Mouse (Mus musculus): Measurements from ENCODE around the gene 4930432K21Rik. TPM values are rescaled to one million over a fixed set of nuclear protein-coding genes. Genes with fewer than 3 reads are reported as not detected.
A peak's percentile ranks its signal among the peaks of the same experiment; 100 is the strongest.

The 4930432K21Rik gene
- under 1 TPM; 0.10 to 0.28 TPM for total RNA-seq (2021)

DNA sequence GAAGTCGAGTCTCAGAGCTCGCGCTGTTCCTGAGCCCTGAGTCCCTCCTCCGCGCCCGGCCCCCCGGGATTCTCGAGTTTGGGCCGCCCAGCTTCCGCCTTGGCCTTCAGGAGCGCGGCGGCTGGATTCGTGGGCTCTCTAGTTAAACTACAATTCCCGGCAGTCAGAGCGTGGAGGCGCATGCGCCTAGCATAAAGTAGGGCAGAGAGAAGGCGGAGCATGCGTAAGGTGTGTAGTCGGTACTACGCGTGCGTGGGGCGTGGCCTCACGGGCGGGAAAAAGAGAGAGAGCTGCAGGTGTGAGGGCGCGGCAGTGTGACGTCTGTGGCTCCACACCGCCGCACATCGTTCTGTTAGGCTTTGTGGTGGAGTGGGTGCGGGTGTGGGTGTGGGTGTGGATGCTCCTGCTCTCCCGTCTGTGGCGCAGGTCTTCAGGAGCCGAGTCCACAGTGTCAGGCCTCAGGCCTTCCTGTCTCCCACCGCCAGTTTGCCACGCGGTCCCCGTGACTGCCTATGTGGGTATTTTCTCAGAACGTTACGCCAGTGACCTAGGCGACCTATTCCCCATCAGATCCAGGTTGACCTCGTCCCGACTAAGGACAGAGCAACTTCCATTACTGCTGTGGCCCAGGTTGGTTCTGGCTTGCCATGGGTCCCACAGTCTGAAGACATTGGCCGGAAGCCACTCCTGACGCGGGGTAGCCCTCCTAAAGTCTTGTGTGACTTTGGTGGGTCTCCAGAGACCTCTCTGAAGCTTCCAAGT is at the start of gene 4930432K21Rik, which contains the start of gene Cc2d1a:
Gene 4930432K21Rik (plus strand): TSS at position 257 of the 762 bp plus-strand sequence.
Gene Cc2d1a (minus strand): TSS at position 168 of the 762 bp plus-strand sequence.
- intact Hi-C loops (cut with DNase I): loop anchor here (2.0 to 5.0 kb wide), 2 partner anchors 43 to 81 kb away; partner anchors contain the start of genes Dcaf15, Gm10643 and Rfx1
- DNase-seq (ENCODE audit: low spot score): peak; percentile 88

GRCm38 (mm10) chr8:84098376-84098775 is 49.4 kb upstream of the 4930432K21Rik start:
- intact Hi-C loops (cut with DNase I): no loop called here
- DNase-seq (ENCODE audit: low spot score): no peak

DNA sequence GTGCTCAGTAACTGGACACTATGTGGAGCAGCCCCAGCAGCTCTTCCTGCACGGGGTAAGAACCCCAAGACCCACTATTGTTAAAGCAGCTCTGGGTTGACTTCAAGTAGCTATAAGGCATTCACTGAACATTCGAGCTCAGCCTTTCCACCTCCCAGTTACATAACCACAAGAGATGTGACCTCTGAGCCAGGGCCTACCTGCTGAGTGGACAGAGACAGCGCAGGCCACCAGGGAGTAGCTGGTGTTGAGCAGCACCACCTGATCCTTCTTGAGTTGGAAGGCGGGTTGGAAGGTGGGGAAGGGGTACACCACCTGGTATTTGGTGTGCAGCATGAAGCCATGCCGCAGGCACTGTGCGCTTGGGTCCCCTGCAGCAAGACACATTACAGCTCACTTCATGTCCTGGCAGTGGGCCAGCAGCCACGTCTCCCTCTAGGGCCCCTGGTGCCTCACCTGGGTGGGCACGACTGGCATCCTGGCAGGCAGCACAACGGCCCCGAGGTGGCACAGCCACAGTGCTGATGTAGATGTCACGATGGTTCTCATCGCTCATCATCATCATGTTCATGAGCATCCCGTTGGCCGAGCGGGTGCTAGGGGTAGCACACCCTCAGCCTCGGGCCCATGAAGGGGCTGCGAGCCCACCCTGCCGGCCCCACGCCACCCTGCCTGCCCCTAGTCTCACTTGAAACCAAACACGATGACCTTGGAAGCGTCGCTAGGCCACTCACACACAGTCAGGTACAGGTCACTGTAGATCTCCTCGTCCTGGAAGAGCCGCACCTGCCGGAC is 46.2 kb upstream of the 4930432K21Rik start:
- DNase-seq (ENCODE audit: low spot score): no peak
- intact Hi-C loops (cut with DNase I): loop anchor here (2.0 to 5.0 kb wide), 2 partner anchors 31 to 59 kb away; partner anchors contain the start of genes Il27ra and Rln3

GRCm38 (mm10) chr8:84103601-84104000 is 44.2 kb upstream of the 4930432K21Rik start:
- intact Hi-C loops (cut with DNase I): loop anchor here (2.0 to 5.0 kb wide), 2 partner anchors 33 to 61 kb away; partner anchors contain the start of genes Il27ra and Rln3
- DNase-seq (ENCODE audit: low spot score): no peak

- DNase-seq (ENCODE audit: low spot score): no peak
- intact Hi-C loops (cut with DNase I): loop anchor here (2.0 to 5.0 kb wide), 2 partner anchors 43 to 62 kb away; partner anchors contain the start of genes Cc2d1a, Il27ra and Rln3
These were observed 43.6 kb upstream of the 4930432K21Rik start for GRCm38 (mm10) chr8:84104221-84104620.

GRCm38 (mm10) chr8:84104697-84105609 is 42.9 kb upstream of the 4930432K21Rik start, which contains the start of gene Dcaf15:
TSS of gene Dcaf15 (minus strand) at chr8:84104768.
- peak; percentile 96 for DNase-seq (ENCODE audit: low spot score)
- intact Hi-C loops (cut with DNase I): loop anchor here (2.0 to 5.0 kb wide), 2 partner anchors 42 to 63 kb away; partner anchors contain the start of genes Cc2d1a, Il27ra and Rln3

GRCm38 (mm10) chr8:84105676-84106075 is 42.1 kb upstream of the 4930432K21Rik start:
- DNase-seq (ENCODE audit: low spot score): no peak
- intact Hi-C loops (cut with DNase I): loop anchor here (2.0 kb wide), 1 partner anchor 41 kb away; the partner anchor contains the start of gene Cc2d1a

DNA sequence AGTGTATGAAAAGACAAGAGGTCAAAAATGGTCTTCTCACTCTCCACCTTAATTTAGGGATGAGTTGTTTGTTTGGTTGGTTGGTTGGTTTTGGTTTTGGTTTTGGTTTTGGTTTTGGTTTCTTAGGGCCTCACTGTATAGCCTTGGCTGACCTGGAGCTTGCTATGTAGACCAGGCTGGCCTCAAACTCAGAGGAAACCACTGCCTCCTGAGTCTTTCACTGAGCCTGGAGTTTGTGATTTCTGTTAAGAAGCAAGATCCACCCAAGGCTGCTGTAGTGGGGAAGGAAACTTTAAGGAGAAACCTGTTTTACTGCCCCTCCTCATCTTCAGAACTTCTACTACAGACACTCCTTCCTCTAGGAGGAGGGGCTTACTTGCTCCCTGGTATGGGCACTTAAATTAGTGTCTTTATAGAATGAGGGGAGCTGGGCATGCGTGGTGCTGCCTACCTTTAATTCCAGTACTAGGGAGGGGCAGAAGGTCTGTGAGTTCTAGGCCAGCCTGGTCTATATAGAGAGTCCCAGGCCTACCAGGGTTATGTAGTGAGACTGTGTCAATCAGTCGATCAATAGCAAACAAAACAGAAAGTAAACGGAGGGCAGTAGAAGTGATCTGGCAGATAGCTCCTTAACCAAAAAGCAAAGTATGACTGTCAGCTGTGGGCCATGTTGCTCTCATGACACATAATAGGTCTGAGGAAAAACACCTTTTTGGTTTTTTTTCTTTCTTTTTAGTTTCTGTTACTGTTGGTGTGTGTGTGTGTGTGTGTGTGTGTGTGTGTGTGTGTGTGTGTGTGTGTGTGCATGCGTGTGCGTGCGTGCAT is 41.4 kb upstream of the 4930432K21Rik start:
- no peak for DNase-seq (ENCODE audit: low spot score)
- intact Hi-C loops (cut with DNase I): no loop called here

GRCm38 (mm10) chr8:84115646-84116045 is 32.2 kb upstream of the 4930432K21Rik start:
- no peak for DNase-seq (ENCODE audit: low spot score)
- intact Hi-C loops (cut with DNase I): no loop called here

DNA sequence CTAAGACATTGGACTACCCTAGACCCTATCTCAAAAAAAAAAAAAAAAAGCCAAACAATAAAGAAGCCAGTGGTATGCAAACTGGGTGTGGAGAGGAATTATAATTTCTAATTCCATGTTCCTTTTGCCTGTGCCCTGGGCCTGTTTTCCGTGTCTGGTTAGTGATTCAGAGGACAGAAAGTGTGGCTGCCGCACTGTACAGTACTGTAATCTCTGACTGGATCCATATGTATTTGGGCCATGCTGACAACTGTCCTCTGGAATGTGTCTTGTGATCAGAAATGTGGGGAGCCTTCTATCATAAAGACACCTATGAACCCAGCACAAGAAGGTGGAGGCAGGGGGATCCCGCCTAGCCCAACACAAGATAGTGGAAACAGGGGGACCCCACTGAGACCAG is 25.7 kb upstream of the 4930432K21Rik start:
- intact Hi-C loops (cut with DNase I): no loop called here

GRCm38 (mm10) chr8:84125656-84126055 is 22.2 kb upstream of the 4930432K21Rik start, which contains the start of gene Podnl1:
TSS of gene Podnl1 (plus strand) at chr8:84125989.
- no peak for DNase-seq (ENCODE audit: low spot score)
- intact Hi-C loops (cut with DNase I): no loop called here

More for the DNA sequence above, 25.7 kb upstream of the 4930432K21Rik start:
- DNase-seq (ENCODE audit: low spot score): no peak

GRCm38 (mm10) chr8:84126742-84127141 is 21.1 kb upstream of the 4930432K21Rik start:
- no peak for DNase-seq (ENCODE audit: low spot score)
- intact Hi-C loops (cut with DNase I): no loop called here

GRCm38 (mm10) chr8:84127202-84127901 is 20.5 kb upstream of the 4930432K21Rik start:
- intact Hi-C loops (cut with DNase I): no loop called here
- no peak for DNase-seq (ENCODE audit: low spot score)

GRCm38 (mm10) chr8:84128277-84128676 is 19.5 kb upstream of the 4930432K21Rik start:
- DNase-seq (ENCODE audit: low spot score): no peak
- intact Hi-C loops (cut with DNase I): no loop called here

DNA sequence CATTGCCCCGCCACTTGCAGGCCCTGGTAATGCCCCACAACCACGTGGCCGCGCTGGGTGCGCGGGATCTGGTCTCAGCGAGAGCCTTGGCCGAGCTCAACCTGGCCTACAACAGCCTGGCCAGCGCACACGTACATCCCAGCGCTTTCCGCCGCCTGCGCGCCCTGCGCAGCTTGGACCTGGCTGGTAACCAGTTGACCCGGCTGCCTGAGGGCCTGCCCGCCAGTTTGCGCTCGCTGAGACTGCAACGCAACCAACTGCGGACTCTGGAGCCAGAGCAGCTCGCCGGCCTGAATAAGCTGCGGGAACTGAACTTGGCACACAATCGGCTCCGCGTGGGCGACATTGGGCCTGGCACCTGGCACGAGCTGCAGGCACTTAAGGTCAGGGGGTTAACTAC is 17.0 kb upstream of the 4930432K21Rik start:
- intact Hi-C loops (cut with DNase I): no loop called here
- no peak for DNase-seq (ENCODE audit: low spot score)

- DNase-seq (ENCODE audit: low spot score): no peak
- intact Hi-C loops (cut with DNase I): no loop called here
These were observed 15.6 kb upstream of the 4930432K21Rik start for GRCm38 (mm10) chr8:84132225-84132624.

- intact Hi-C loops (cut with DNase I): no loop called here
- DNase-seq (ENCODE audit: low spot score): no peak
These were observed 10.0 kb upstream of the 4930432K21Rik start for GRCm38 (mm10) chr8:84137848-84138247.

DNA sequence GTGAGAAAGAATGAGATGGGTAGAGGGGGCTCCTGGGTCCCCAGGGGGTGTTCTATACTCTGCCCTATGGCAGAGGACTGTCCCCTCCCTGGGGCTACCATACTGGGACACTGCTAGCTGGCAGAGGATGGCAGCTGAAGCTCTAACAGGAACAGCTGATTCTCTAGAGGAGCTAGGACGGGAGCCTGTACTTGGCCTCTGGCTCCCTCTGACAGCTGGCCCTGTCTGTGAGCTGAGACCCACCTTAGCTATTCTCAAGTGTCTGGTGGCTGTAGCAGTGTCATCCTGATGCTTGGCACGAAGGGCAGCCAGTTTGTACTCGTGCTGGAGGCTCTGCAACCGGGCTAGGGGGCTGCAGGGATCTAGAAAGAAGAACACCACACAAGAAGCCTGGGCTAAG is 7.0 kb upstream of the 4930432K21Rik start:
- intact Hi-C loops (cut with DNase I): no loop called here

More for the DNA sequence above, 7.0 kb upstream of the 4930432K21Rik start:
- no peak for DNase-seq (ENCODE audit: low spot score)
